Mouse (Mus musculus): ENCODE results near the gene Mtch2.
"Not testable (repeated sequence)": the region's sequence is repeated elsewhere in the genome, so short reads cannot be mapped to it uniquely, and the experiment has no call there.

Gene Mtch2

DNA sequence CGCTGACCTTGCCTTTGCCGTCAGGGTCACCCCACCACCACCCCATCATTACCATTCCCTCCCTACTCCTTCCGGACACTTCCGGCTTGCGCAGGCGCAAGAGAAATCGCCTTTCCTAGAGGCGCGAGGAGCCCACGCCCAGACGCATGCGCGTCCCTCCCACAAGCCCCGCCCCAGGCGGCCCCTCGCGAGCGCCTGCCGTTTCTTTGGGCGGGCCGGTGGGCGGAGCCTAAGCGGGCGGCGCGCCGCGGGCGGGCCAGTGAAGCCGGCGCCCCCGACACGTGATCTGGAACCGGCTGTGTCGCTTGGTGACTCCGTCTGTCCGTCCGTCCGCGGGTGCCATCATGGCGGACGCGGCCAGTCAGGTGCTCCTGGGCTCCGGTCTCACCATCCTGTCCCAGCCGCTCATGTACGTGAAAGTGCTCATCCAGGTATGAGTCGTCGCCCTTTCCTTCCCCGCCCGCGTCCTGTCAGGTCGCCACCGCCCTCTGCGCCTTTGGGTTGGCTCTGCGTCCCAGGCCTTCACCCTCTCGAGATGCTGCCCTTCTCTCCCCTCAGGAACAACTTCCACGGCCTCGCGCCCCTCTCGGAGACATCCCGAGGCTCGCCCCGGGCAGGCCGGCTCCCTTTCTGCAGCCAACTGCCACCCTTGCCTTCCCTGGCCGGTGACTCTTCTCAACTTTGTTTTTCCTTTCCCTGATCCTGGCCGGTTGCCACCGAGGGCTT lies at the start of gene Mtch2:
Gene Mtch2 (plus strand): TSS at position 201 of the 726 bp plus-strand sequence.
- peak; percentile 98 for DNase-seq

DNA sequence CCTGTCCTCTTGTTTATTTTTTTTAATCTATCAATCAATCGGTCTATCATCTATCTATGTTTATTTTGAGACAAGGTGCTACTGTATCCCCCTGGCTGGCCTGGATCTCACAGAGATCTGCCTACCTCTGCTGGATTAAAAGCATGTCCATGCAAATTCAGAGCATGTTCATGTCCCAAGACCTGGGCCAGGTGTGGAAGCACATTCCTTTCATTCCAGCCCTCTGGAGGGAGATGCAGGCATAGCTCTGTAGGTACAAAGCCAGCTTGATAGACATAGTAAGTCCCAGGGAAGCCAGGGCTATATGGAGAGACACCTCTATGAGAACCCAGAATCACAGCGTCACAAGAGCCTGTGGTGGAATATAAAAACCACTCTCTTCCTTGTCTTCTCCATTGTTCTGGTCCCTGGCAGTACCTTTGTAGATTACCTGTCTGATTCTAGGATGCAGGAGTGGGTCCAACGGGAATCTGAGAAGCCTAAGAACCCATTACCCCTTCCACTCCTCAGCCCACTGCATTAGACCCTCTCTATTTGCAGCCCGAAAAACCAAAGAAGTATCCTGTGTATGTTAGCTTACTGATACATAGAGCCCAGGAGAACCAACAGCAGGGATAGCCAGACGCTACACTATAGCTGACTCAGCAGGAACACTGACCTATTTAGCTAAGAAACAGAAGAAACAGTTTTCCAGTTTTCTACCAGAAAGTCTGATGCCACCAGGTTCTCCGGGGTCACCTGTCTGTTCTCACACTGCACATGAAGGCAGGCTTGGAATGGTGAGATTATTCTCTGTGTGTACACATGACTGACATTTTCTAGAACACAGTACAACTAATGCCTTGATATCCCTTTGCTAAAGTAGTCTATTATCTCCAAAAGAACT lies 38.5 kb upstream of the Mtch2 start:
- no peak for DNase-seq

DNA sequence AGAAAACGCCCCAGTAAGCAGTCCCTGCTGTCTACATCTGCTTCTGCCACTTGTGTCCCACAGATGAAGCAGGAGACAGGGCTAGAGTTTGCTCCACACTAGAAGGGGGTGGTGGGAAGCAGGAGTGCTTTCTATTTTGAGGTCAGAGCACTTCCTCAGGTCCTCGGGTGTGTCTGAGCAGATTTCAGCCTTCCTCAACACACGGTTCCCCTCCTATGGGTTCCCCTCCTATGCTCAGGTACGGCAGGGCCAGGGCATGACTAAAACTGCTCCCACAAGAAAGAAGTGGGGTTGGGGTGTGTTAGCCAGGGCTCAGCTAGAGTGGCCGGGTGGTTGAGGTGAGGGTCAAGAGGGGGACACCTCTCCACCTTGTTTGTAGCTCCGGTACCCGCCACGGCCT lies 36.2 kb upstream of the Mtch2 start:
- DNase-seq, result no peak

DNA sequence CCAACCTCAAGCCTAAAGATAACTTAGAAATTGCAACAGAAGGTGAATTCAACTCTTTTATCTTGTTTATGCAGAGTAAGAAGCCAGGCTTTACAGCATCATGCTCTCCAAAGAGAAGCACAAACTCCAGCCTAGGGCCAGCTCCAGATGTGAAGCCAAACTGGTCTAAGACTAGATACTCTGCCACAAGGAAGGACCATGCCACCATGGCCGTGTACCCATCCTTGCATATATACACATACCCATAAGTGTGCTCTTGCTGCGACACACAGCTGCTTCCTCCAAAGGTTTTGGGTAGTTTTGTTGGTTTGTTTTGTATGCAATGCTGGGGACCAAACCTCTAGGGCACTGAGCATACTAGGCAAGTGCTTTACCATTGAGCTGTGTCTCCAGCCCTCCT lies 31.7 kb upstream of the Mtch2 start:
- no peak for DNase-seq

DNA sequence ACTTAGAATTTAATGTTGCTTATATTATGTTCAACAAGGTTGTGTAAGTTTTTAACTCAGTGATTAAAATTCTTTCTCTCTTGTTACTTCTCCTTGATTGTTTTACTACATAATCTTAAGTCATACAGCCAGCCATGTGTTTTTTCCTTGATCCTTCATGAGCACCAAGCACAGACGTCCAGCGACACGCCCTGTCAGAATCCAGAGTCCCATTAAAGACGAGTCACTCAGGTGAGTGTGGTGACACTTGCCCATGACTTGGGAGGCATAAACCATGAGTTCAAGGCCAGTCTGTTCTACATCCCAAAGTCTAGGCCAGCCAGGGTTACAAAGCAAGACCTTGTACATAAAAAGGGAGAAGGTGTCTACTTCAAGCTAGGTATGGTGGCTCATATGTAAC lies 30.8 kb upstream of the Mtch2 start:
- no peak for DNase-seq

DNA sequence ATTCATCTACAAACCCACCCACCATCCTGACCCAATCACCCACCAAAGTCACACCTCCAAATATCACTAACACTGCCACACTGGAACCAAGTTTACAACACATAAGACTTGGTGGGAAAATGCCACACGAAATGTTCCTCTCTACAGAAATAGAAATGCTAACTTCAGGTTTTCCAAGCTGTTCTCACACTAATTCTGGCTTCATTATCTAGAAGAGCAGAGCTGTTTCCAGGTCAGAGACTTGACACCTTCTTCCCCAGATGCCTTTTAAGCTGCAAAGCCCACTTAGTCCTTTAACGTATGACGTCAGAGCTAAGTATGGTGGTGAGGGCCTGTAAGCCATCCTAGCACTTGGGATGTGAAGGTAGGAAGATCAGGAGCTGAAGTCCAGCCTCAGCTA lies 28.2 kb upstream of the Mtch2 start:
- DNase-seq, result no peak

DNA sequence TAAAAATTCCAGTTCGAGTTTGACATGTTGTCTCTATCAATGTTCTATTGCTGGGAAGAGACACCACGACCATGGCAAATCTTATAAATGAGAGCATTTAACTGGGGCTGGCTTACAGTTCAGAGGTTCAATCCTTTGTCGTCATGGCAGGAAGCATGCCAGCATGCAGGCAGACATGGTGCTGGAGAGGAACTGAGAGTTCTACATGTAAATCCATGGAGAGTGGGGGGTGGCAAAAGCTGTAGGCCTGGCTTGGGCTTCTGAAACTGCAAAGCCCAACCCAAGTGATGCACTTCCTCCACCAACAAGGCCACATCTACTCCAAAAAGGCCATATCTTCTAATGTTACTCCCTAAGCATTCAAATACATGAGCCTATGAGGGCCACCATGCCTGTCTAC lies 26.1 kb upstream of the Mtch2 start:
- DNase-seq, result no peak

DNA sequence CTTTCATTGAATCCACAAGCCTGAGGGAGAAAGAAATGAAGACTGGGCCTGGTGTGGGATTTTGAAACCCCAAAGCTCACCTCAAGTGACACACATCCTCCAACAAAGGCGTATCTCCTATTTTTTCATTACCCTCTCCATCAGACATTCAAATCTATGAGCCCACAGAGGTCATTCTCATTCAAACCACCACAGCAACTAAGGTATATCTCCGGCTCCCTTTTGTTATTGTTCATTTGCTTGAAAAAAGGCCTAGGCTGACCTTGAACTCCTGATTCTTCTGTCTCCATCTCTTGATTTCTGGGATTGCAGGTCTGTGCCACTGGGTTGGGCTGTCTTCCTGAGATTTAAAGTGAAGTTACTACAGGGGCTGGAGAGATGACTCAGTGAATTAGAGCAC lies 24.0 kb upstream of the Mtch2 start:
- DNase-seq, result no peak

DNA sequence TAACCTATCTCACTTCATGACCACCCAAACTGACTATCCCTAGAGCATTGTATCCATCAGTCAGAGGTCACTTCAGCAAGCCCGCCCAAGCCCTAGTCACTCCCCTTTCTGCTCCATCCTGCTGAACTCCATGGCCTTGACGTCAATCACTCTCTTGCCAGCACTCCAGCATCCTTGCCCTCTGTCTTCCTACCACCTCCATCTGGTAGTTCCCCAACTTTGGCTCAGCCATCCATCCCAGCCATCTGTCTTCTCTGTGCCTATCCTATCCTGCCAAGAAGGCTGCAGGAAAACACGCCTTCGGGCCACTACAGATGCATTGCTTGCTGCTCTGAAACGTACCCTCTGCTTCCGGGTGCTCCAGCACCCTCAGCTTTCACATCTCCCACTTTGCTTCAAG lies 23.2 kb upstream of the Mtch2 start:
- DNase-seq, result no peak

DNA sequence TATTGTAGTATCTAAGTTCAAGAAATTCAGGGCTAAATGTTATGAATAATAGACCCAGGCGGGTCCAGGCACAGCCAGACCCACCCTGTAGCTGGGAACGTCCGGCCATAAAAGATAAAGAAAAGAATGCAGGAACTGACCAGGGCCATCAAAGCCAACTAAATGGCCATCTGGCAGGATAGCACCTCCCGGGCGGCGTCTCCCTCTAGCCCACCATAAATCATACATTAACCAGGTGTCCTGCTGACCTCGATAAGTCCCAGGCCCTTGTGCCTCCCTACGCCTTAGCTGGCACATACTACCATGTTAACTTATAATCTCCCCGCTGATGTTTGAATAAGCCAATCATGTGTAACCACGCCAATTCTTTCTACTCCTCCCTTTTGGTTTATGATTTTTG lies 22.4 kb upstream of the Mtch2 start:
- not testable (repeated sequence) for DNase-seq

DNA sequence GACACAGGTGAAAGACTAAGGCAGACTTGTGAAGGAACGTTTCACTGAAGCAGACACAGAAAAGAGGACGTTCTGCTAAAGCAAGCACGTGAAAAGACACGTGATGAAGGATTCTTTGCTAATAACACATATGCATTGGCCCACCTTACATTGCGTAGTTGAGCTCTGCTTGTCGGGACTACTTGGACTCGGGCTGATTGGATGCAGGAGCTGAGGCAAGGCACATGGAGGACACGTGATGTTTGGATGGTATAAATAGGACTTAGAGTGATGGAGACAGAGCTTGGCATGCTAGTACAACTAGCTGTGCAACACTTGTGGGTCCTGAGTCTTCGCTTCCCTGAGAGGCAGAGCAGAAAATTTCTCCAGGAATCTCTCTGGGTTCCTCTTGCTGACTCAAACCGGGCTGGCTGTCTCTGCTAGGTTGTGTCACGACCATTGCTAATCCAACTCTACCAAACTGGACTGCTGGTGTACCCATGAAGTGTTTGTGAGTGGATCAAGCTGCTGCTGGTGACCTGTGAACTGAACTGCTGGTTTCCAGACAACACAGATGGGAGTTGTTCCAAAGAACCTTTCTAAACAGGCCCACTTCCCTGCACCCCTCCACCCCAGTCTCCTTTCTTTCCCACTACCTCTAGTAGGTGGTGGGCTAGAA lies 21.3 kb upstream of the Mtch2 start:
- no peak for DNase-seq

DNA sequence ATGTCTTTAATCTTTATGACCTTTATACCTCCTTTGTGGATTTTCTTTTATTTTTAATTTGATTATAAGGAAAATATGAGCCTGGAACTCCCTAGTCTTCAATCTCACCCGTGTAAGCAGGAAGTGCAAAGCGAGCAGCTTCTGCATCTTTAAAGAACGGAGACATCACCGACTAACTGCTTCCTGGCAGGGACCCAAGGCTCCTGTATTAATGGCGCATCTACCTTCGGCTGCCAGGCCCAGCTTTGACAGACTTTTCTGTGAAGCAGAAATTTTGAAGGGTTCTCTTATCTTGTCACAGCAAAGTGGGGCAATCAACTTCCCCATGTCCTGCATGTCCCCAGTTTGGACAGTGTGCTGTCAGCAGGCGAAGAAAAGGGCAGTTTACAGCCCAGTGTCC lies 18.2 kb upstream of the Mtch2 start:
- no peak for DNase-seq

DNA sequence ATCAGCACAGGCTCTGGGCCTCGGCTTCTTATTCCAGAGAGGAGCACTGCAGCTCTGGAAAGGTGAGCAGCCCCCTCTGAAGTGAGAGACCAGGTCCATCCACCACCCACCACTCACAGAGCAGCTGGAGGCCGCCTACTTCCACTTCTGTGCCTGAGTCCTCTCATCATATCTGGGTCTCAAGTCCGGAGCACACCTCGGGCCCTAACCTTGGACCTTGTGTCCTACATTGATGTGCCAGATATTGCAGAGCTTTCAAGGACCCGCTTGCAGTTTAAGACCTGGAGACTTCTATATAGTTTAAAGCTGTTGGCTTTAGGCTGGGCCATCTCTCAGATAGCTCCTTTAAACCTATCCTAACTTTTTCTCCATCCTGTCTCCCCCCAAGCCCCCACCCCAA lies 13.5 kb upstream of the Mtch2 start:
- DNase-seq, result no peak

DNA sequence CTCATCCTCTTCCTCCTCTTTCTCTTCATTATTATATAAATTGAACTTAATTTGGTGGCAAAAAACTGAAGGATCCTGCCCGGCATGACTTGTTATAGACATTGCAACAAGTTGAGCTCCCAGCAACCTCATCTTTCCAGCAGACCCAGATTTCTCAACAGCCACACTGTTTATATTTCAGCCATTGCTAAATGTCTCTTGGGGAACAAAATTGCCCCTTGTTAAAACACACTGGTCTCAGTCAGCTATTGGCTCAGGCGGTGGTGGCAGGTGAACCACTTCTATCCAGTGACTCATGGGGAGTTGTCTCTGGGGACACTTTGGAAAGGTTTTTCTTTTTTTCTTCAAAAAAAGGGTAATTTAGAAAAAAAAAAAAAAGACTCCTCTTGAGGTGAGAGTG lies 8.3 kb upstream of the Mtch2 start:
- DNase-seq, result no peak

DNA sequence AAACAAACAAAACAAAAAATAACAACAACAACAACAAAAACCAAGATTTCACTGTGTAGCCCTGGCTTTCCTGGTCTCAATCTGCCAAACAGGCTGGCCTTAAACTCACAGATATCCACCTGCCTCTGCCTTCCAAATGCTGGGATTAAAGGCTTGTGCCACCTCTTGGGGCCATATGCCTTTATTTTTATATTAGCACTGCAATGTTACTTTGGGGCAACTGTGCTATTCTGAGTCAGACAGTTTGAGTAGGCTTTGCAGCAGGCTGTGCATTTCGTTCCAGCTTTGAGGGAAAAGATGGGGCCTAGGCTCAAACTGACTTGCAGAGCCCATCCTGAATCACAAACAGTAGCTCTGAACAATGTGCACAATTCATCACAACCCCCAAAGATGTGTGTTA lies 3.3 kb upstream of the Mtch2 start:
- no peak for DNase-seq

DNA sequence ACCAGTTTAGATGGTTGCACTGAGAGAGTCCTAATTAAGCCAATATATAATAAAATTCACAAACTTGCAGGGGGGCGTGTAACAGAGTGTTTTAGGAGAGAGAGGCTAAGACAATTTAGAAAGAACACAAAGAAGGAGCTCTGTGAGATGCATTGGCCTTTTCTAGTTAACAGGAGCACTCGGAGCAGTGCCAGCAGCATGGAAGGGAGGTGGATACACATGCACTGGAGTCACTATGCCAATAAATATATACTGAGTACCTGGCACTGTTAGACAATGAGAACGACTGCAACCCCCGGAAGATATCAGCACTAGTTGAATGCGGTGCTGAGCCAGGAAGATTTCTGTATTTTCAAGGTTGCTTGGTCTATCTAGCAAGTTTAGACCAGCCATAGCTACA lies 2.7 kb upstream of the Mtch2 start:
- DNase-seq, result no peak

DNA sequence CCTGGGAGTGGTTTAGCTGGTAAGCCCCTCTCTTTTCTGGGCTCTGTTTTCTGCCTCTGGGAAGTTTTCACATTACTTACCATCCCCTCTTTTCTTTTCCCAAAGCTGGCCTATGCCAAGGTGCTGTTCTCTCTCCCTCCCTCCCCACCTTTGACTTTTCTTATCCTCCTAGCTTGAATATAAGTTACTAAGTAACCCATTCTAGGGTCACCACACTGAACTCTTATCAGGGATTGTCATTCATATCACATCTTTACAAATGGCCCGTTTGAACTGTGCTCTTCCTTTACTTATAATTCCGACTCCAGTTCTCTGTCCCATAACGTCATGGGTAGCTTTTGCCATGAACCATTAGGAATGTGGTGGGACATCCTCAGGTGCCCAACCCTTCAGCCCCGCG lies 1.7 kb upstream of the Mtch2 start:
- DNase-seq, result no peak

DNA sequence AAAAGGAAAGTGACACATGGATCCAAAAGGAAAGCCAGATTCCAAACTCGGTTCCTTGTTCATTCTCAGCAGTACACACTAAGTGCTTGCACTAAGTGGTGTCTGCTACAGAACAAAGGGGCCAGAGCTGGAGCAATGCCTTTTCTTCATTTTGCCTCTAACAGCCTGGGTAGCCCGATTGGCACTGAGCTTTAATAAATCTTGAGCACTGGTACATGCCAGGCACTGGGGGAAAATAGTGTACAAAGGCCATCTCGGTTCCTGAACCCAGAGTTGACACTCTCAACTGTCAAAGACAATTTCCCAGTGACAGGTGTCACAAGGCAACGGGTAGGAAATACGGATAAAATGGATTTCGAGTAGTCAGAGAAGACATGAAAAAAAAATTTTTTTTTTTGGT lies 784 bp upstream of the Mtch2 start:
- DNase-seq, result no peak

DNA sequence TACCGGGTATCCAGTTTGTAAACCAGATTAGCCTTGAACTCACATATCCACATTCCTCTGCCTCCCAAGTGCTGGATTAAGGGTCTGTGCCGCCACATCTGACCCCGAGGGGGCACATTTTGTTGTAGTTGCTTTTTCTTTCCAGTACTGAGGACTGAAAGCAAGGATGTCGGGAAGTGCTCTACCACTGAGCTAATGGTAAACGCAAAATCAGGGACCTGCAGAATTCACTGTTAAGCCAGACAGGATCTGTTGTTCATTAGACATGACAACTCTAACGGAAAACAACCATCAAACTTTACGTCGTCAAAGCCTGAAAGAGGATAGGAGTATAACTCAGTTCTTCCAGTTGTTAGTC lies 379 bp upstream of the Mtch2 start:
- DNase-seq, result no peak

DNA sequence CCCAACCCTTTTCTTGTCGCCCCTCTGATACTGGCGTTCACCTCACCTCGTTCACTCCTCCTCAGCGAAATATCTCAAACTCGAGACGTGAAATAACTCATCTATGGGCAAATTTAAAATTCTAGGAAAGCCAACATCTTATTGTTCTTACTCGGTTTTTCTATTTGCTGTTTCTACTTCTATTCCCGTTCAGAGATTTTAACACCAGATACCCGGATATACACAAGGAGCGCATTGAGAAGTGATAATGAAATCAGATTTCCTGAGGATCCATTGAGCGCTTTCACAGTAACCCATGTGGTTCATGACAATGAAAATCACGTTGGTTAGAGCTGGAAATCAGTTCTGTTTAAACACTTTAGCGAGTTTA lies 711 bp downstream of the Mtch2 start:
- DNase-seq, result no peak

DNA sequence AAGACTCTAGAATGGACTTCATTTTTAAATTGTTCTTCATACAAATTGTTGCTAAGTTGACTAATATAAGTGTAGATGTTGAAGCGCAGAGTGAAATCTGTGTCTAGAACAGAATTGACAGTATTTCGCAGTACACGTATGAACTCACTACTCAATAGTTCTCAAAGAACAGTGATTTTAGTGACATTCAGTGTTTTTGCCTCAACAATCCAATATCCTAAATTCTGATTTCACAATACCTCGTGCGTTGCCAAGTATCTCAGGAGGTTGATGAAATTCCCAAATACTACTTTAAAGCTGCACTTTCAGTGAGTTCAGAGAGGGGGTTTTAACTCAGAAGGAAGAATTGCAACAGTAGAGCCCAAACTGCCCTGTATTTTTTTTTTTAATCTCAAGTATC lies 1.4 kb downstream of the Mtch2 start:
- DNase-seq, result no peak

DNA sequence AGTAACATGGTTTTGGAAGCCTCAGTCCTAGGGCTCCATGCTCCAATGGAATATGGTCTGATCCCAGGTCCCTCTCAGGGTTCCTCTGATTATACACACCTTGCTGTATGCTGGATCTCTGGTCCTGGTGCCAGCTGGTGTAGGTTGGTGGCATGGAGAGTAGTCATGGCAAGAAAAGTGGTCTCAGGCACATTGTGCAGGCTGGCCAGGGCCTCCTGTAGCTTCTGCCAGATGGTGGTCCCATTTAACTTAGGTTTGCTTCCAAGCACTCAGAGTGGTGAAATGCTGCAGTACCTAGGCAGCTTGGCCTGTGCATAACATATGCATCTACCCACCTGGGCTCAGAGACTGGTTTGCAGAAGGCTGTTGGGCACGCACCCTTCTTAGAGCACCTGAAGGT lies 3.4 kb downstream of the Mtch2 start:
- DNase-seq, result no peak

DNA sequence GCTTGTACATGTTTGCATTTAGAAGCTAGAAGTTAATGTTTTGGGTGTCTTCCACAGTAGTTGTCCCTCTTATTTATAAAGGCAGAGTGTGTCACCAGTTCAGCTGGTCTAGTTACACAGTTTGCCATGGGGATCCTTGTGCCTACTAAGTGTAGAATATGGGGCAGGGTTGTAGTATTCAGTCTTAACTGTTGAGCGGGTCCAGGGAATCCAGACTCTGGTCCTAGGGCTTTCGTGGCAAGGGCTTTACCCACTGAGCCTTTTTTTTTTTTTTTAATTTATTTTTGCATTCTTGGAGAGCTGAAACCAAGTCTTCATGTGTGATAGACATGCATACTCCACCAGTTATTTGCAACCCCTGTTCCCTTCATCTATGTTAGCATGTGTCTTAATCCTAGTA lies 14.5 kb downstream of the Mtch2 start:
- DNase-seq, result no peak

DNA sequence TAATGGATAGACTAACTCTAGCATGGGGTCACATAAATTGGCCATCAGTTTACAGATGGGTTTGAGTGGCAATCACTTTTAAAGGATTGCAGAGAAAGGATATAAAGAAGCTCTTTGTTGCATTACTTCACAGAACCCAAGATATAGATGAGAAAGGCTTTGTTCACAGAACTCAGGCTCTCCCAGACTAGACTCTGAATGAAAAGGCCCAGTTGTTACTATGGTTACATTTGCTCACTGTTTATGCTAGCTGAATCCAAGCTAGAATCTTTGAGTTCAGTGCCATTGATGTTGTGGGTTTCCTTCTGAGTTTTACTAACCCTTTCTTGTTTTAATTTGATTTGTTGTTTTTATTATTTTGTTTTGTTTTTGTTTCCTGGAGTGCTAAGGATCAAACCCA lies 17.2 kb downstream of the Mtch2 start:
- no peak for DNase-seq
